Mouse (Mus musculus) gastrocnemius, postnatal 36 days (tissue): Measurements from ENCODE around the gene Ctps. TPM values are rescaled to one million over a fixed set of nuclear protein-coding genes. Genes with fewer than 3 reads are reported as not detected.

ENCODE experiments used
- DNase-seq, 2 experiments: peaks; one replicate each; pipeline ENCODE4 v3.0.0; 2022
- intact Hi-C: fragments of 180-260 bp; cut with DNase I; formaldehyde crosslinking; loops from one replicate; pipeline ENCODE4 v1.15.1; 2025
- total RNA-seq, 2 experiments: library from RNA; stranded (reverse); gene quantifications; 2 replicates each; pipeline ENCODE4 v1.2.3; 2021

The Ctps gene
- total RNA-seq, 2 experiments from 2014 or later = 12.5 to 12.9 TPM

DNA sequence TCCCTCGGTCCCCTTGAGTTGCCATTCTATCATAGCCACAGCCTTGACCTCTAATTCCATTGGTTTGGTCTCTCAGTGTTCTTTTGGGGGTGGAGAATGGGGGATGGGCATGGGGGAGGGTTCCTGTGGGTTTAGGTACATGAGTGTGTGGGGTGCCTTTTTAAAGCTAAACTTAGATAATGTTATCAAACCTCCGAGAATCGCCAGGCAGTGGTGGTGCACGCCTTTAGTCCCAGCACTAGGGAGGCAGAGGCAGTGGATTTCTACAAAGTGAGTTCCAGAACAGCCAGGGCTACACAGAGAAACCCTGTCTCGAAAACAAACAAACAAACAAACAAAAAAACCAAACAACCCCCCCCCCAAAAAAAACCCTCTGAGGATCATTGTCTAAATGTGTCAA, 10.8 kb upstream of the Ctps start:
- no peak for DNase-seq
- intact Hi-C loops = loop anchor here (10.0 kb wide), 1 partner anchor 304 kb away; no protein-coding TSS in a partner anchor

DNA sequence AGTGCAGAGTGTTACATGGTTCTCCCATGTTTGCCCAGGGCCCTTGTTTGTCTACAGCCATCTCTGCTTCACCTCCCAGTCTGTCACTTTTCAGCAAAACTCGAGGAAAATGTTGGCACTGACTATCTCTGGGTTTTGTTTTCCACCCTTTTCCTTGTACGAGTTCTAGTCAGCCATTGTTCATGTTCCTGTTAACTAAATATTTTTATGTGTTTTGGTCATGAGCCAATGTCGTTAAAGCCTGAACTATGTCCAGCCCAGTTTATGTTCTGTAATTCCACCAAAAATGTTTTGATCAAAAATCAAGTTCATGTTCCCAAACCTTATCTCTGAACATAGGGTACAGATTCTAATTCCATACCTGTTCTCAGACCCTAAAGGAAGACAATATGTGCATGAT, 1.6 kb upstream of the Ctps start:
- DNase-seq = no peak
- intact Hi-C loops = no loop called here

DNA sequence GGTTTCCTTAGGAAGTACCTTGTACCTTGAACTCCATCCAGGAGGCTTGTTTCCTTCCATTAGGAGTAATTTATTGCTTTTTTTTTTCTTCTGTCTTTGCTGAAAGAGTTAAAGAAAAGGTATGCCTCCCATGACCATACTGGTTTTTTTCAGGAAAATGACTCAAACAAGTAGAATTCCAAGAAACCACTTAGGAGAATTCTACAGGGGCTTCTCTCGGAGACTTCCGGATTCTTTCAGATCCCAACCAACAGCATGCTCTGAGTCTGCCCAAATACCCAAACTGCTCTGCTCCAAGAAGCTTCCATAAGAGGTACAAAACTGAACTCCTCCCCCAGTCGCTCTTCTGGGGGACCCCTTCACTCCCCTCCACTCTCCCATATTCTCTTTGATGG, 991 bp upstream of the Ctps start:
- intact Hi-C loops = no loop called here
- no peak for DNase-seq

DNA sequence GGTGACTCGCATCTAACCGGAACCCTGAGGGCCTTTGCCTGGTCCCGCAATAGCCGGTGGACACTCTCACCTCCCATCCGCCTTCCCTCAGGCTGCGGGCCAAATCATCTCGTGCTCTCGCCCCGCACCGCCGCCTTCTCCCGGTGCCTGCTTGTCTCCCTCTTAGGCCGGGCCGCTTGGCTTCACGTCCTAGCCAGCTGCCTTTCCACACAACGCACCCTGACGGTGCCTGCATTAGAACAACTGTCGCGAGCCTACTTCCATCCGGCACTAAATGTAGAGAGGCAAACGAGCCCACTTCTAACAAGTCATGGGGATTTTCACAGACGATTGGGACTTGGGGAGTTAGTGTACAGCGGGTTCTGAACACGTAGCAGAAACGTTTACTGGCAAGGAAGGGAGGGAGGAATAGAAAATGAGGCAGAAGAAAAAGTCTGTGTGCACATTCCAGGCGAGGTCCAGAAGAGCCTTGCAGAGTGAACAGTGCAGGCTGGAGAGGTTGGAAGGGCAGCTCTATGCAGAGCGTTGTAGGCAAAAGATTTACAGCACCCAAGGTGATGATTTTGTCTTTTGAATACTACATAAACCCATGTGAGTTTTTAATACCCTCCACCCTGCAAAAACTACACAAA, 478 bp upstream of the Ctps start:
- intact Hi-C loops = no loop called here

DNA sequence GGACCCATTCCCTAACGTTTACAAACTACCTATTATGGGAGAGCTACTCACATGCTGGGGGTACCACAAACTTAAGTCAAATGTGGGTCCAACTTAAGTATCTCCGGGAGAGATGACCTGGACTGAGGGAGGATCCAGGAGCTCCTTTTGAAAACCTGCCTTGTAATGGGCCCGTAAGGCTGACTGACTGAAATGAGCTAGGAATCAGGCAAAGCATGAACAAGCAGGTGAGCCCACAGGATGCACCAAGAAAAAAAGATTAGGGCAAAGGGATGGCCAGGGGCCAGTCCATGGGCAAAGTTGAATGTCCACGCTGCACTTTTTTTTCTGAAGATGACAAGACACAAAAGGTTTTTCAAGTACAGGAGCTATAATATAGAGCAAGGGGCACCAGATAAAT, 1.1 kb downstream of the Ctps start:
- DNase-seq = no peak
- intact Hi-C loops = no loop called here

More for the DNA sequence above, 478 bp upstream of the Ctps start:
- DNase-seq = no peak

DNA sequence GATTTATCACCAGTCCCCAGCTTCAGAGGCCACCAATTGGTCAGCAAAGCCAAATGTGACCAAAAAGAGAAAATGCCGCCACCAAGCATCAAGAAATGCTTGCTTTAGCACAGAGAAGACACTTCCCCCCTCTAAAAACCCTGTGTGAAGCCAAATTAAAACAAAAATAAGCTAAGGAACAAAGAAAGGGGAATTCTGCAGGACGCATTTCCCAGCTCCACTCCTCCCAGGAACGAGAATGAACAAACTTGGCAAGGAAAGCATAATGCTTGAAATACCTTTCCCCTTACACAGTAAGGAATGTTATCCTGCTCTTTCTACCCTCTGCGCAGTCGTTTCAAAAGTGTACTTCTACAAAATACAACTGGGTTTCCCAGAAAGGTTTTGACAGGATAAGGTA, 2.1 kb downstream of the Ctps start:
- intact Hi-C loops = no loop called here
- DNase-seq = no peak

DNA sequence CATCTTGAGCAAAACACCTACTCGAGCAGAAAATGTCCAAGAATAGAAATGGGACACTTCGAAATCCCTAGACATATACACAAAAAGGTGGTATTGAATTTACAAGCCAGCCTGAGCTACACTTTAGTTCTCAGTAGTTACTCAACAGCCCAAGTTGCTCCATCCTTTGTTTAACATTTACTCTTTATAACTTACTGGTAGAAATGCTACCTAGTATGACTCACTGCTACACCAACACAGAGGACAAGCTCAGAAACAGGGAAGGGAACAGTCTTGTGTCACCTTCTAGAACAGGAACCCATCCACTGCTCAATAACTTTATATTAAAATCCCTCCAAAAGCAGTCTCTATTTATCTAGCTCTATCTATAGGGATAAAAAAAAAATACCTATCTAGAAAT, 4.3 kb downstream of the Ctps start:
- intact Hi-C loops = no loop called here
- DNase-seq = no peak

DNA sequence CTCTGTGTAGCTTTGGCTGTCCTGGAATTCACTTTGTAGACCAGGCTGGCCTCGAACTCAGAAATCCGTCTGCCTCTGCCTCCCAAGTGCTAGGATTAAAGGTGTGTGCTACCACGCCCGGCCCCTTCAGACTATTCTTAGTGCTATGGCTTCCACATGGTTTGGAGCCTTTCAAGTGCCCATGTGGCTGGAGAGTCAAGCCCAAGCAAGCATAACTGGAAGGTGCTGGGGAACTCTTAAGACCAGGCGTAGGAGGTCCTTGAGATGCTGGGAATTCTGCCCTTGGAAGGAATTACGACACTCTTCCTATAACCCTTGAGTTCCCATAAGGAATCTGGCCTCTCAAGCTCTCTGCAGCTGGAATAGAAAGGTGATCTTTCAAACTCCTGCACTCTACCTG, 13.5 kb downstream of the Ctps start:
- intact Hi-C loops = no loop called here
- DNase-seq = no peak

DNA sequence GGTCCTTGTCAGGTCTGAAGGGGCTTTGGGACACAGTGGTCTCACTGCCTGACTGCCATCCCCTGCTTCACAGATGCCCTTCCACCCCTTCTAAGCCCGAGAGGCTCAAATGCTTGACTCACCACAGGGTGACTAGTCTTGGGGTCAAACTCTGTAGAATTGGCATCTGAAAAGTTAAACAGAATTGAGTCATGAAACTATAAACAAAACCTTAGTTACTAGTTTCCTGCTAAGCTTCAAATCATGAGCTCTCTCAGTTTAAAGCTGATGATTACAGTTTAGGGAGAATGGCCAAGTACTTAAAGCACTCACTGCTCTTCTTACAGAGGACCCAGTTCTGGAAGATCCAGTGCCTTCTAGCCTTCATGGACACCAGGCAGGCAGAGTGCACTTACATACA, 25.2 kb downstream of the Ctps start:
- intact Hi-C loops = no loop called here
- no peak for DNase-seq

DNA sequence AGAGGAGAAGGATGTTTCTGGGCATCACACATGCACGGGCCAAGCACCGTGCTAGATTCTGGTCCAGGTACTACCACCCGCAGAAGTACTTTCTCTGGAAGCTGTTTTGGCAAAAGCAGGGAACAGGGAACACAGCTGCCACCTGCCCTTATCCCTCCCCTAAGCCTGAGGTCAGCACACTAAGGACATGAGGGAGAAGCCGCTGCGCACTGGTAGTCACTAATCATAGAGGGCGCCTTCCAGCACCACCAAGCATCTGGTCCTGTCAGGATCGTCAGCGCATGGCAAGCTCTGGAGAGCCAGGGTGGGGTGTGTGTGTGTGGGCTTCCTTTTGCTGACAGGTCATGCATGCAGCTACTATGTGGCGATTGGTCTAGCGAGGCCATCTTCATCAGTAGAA, 31.4 kb downstream of the Ctps start:
- intact Hi-C loops = no loop called here
- no peak for DNase-seq

DNA sequence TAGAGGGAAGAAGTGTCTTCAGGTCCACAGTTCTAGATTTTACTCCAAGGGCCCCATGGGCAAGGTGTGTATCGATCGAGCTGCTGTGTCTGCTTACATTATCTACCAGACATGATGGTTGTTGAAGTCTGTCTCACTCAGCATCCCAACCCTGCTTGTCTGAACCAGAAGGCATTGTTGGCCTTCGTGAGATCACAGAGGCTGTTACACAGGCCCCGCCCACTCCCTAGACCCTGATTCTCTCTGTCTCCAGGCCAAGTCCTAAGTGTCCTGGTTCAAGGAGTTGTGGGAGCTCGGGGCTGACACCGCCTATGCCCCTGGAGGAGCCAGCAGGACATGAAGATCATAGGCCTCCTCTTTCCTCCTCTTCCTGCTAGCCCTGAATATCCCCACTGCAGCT, 38.1 kb downstream of the Ctps start, which contains the start of gene Slfnl1:
Slfnl1 (plus strand) TSS at position 246 of the 400 bp plus-strand sequence.
- no peak for DNase-seq
- intact Hi-C loops = no loop called here

DNA sequence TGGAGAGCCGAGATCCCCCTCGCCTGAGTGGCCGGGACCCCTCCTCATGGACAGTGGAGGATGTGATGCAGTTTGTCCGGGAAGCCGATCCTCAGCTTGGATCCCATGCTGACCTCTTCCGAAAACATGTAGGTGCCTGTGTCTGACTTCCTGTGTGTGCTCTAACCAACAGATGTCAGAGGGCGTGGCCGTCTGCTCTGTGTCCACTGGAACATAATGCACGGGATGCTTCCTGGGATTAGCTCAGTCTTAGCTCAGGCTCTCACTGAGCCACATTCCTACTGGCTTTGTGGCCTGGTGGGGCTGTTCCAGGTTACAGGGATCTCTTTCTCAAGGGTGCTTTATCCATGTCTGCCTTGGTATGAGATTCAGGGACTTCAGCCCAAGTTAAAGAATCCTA, 41.9 kb downstream of the Ctps start:
- DNase-seq = no peak
- intact Hi-C loops = no loop called here

DNA sequence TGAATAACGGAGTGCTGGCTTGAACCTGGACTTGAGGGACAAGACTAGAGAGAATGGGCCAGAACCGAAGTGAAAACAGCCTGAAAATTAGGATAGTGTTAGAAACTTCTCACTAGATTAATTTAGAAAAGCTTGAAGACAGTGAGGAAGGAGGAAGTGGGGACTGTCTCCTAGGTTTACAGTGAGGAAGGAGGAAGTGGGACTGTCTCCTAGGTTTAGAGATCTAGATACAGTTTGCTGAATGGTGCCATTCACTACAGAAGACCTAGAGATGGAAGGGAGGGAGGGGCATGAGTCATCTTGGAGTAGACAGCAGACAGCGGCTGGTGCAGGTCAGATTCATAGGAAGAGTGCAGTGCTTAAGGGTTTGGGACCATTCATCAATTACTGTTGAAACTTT, 47.0 kb downstream of the Ctps start:
- intact Hi-C loops = no loop called here
- DNase-seq = no peak

DNA sequence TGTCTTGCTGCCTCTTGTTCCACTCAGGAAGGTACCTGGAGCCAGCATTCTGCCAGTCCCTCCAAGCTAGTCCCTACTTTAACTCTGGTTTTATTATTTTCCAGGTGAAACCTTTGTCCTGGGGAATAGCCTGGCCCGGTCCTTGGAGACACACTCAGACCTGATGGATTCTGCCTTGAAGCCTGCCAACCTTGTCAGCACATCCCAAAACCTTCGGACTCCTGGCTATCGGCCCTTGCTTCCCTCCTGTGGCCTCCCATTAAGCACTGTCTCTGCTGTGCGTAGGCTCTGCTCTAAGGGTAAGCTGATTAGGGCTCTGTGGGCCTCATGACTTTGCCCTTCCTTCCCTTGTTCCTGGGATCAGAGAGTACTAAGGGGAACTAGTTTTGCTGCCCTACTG, 47.7 kb downstream of the Ctps start:
- intact Hi-C loops = no loop called here

DNA sequence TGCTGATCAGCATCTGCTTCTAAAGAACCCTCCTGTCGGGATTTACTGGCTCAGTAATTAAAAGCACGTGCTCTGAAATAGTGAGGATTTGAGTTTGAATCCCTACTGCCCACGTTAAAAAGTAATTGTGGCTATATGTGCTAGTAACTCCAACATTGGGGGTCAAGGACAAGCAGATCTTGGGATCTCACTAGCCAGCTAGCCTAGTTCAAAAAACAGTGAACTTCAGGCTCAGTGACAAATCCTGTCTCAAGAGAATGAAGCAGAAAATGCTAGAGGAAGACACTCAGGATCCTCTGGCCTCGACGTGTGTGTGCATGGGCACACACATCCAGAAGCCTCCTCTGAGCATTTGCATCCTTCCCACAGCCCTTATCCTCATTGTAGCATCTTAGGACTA, 48.3 kb downstream of the Ctps start:
- no peak for DNase-seq
- intact Hi-C loops = no loop called here

More for the DNA sequence above, 47.7 kb downstream of the Ctps start:
- no peak for DNase-seq

DNA sequence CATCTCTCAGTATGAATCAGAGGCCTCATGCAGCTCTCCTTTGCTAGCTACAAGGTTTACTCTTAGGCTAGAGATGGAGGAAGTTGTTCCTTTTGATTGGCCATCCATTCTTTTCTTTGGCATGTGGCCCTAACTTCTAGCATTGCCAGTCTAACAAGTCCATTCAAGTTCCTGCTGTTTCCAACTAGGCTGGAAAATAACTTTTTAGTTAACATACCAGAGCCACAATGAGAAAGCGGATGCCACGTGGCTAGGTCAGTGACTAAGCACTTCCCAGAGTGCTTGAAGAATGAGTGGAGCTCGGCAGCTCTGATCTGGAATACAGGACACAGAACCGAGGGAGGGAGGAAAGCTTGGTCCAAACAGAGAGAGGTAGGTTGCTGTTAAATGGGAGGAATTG, 52.7 kb downstream of the Ctps start:
- no peak for DNase-seq
- intact Hi-C loops = no loop called here

DNA sequence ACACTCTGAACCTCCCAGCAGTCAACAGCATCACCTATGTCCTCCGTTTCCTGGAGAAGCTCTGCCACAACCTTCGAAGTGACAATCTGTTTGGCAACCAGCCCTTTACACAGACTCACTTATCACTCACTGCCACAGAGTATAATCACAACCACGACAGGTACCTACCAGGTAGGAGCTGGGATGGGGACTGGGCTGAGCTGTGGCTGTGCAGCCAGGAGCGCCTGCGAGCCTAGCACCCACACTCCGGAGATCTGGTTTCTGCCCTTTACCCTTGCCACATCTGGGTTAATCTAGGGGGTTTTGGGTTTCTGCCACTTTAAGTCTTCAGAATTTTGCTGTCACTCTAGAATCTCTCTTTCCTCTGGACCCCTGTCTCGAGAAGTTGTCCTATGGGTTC, 53.2 kb downstream of the Ctps start:
- DNase-seq = no peak
- intact Hi-C loops = no loop called here

DNA sequence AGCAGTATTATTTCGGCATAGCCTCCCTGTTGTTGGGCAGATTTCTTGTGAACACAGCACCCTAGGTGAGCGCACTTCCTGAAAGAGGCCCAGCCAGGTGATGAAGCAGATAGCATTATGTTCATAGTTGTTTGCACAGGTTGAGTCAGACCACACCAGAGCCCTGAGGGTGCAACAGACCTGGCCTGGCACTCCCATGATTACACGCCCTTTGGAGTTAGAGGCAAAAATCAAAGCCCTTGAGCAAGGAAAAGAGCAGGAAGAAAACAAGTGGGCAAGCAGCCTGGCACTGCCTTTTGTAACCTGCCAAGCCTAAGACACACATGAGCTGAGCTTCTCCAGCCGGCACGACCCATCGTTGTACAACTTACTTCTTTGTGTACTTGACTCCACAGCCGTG, 53.6 kb downstream of the Ctps start:
- intact Hi-C loops = no loop called here
- no peak for DNase-seq

DNA sequence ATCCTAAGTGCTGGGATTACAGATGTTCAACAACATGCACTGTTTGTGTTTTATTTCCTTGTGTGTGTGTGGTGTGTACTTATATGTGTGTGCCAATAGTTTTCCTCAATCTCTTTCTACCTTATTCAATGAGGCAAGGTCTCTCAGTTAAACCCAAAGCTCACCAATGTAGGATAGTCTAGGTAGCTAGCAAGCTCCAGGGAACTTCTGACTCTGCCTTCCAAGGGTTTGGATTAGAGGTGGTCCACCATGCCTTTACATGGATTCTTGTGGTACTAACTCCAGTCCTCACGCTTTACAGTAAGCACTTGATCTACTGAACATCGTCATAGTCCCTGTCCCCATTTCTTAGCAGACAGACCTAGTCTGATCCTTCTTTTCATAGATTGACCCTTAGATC, 55.7 kb downstream of the Ctps start:
- intact Hi-C loops = no loop called here
- DNase-seq = no peak

DNA sequence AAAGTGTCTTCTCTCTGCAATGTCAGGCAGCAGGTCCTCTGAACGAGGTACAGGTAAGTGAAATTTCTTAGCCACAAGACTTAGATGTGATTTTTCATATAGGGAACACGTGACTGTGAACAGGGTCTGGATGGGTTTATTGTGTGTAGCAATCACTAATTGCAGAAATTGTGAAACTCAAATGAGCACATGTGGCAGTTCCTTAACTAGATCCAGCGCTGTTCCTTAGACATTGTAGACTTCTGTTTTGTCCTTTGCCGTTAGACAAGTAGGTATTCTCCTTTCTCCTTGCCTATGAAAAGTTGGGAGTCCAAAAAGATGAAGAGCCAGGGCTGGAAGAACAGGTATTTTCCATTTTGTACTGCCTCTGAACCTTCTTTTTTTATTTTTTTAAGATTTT, 58.9 kb downstream of the Ctps start:
- intact Hi-C loops = no loop called here
- no peak for DNase-seq

DNA sequence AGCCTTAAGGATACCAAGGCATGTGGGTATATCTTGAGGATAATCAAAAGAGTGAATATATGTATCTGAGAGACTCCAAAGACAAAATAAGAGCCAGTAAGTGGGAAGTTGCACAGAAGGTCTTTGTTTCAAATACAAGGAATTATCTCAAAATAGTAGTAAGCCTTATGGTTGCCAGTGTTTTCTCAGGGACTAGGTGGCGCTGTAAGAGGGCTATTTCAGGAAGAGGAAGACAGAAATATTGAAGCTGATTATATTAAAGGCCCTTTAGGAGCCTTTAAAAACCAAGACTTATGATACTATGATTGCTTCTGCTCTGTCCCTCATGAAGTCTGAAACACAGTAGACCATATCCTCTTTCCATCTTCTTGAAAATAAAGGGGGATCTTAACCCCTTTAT, 63.1 kb downstream of the Ctps start:
- intact Hi-C loops = no loop called here
- DNase-seq = no peak
